Mouse (Mus musculus) lung, postnatal 0 days (tissue): ENCODE data around the gene Gpx8. TPM values are rescaled to one million over a fixed set of nuclear protein-coding genes. Genes with fewer than 3 reads are reported as not detected.

Experiments
- ATAC-seq: fragments of 200-750 bp; cut with Nextera tagmentation; 2 replicates; pipeline ENCODE4 v1.8.0; 2017; ENCODE audit warnings: moderate library complexity
- DNase-seq: peaks from one replicate; pipeline ENCODE4 v3.0.0-alpha.2; 2016; ENCODE audit warnings: low spot score
- H3K27ac ChIP-seq: fragments of 300-500 bp; sonication (generic); 2 replicates; pipeline ENCODE4 v1.5.1; 2014; ENCODE audit warnings: antibody characterized with exemption, mild to moderate bottlenecking, low read length, mixed read lengths
- H3K27me3 ChIP-seq: fragments of 300-500 bp; sonication (generic); replicated peaks from 2 replicates; pipeline ENCODE4 v1.6.1; 2014; ENCODE audit warnings: low read length, mixed read lengths; ENCODE audit not compliant: insufficient read depth
- H3K36me3 ChIP-seq: fragments of 300-500 bp; sonication (generic); 2 replicates; pipeline ENCODE4 v1.6.1; 2014; ENCODE audit warnings: low read length, mixed read lengths; ENCODE audit not compliant: insufficient read depth
- H3K4me1 ChIP-seq: fragments of 300-500 bp; sonication (generic); 2 replicates; pipeline ENCODE4 v1.6.1; 2014; ENCODE audit warnings: antibody characterized with exemption, low read depth, low read length, mixed read lengths; ENCODE audit not compliant: insufficient read depth
- H3K4me2 ChIP-seq: fragments of 300-500 bp; sonication (generic); replicated peaks from 2 replicates; pipeline ENCODE4 v1.6.1; 2014; ENCODE audit warnings: low read depth, mild to moderate bottlenecking, low read length, moderate library complexity, mixed read lengths
- H3K4me3 ChIP-seq: fragments of 300-500 bp; sonication (generic); 2 replicates; pipeline ENCODE4 v1.5.1; 2014; ENCODE audit warnings: low read depth, low read length
- H3K9ac ChIP-seq: fragments of 300-500 bp; sonication (generic); replicated peaks from 2 replicates; pipeline ENCODE4 v1.6.1; 2014; ENCODE audit warnings: low read depth, mild to moderate bottlenecking
- H3K9me3 ChIP-seq: fragments of 300-500 bp; sonication (generic); 2 replicates; pipeline ENCODE4 v1.6.1; 2016; ENCODE audit warnings: low read length, mixed read lengths
- CTCF ChIP-seq: IDR thresholded peaks from 2 replicates; pipeline ENCODE4 v1.5.1; 2016; ENCODE audit warnings: antibody characterized with exemption, mild to moderate bottlenecking
- EP300 ChIP-seq: IDR thresholded peaks from 2 replicates; pipeline ENCODE4 v1.6.1; 2016; ENCODE audit warnings: antibody characterized with exemption, mild to moderate bottlenecking, control low read depth
- WGBS: fragments of 180-500 bp; shearing (Covaris S2); extraction: QIAGEN DNeasy Blood & Tissue Kit; methylation state at CpG from one replicate; pipeline ENCODE4 v1.1.7; 2014; 5-methylcytosine and 5-hydroxymethylcytosine counted together
- polyA plus RNA-seq: library from polyadenylated mRNA; unstranded; fragments of >200 nt; fragmentation: Nextera tagmentation; extraction: Ambion mirVana; gene quantifications from 2 replicates; pipeline ENCODE4 v1.2.1, GENCODE M21; 2015

Gpx8 gene
- 132 and 135 TPM in 2 replicates for polyA plus RNA-seq

DNA sequence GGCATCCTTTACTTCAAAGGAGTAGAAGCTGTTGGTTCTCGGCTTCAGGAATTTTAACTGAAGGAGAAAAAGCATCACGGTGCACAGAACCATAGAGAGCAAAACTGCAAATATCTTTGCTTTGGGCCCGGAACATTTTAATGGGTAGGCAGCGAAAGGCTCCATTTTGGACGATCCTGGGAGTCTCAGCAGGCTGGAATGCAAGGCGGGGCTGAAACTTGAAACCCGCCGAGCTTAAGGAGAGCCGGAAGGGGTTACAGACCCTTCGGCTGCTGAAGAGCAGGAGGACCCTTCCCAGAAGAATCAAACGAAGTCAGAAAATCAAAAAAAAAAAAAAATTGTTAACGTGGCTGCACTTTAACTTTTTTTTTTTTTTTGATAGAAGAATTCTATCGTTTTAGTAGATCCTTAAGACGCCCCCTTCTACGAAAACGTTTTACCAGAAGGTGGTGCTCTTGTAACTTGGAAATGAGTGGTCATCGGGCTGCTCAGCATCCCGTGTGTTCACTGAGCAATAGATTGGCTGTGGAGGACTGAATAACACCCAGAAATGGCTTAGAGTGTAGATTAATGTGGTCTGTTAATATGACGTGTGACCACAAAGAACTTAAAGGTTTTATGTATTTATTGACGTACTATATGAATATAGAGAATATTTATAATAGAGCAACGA lies at the start of gene Gpx8:
TSS of gene Gpx8 (minus strand) at position 200 of the 673 bp plus-strand sequence.
- TF ChIP-seq EP300: peak; percentile 50
- peak; percentile 73 for TF ChIP-seq CTCF
- WGBS: 5% methylated on average over 21 of the region's 21 CpGs
- Histone ChIP-seq H3K27me3 (no peaks in the 10 kb centered on the region), H3K27ac (peak within 1 kb of the TSS; percentile 81), H3K4me2 (peak within 1 kb of the TSS; percentile 64), H3K4me3 (peak within 1 kb of the TSS; percentile 64), H3K36me3 (no peaks in the 10 kb centered on the region), H3K9me3 (no peaks in the 10 kb centered on the region), H3K4me1 (0 out of 2 replicates have a peak, but pooled peaks cover 6% of the 10 kb centered on the region), H3K9ac (peak within 1 kb of the TSS; percentile 43)
- ATAC-seq (peak; percentile 93), DNase-seq (peak; percentile 88)

DNA sequence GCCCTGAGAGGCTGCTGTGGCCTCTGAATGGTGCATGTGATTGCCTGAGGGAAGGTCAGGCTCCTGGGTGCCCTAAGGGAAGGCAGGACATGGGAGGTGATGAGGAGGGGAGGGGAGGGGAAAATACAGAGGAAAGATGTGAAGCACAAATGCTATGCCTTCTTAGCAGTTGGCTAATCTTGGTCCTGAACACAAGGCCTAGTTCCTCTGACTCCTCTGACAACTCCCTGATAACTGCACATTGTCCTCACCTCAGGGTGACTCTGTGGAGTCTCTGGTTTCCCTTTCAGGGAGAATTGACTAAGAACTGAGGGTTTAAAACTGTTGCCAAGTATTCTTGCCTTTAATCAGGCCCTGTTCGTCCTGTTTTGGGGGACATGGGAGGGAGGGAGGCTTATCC lies 48.4 kb upstream of the Gpx8 start:
- H3K36me3 ChIP-seq: no peaks in the 10 kb centered on the region
- ATAC-seq (no peak), DNase-seq (no peak)
- H3K4me2 ChIP-seq: no peak overlapping the region
- 69% methylated on average over 1 of the region's 1 CpGs for WGBS
- no peak overlapping the region for H3K27ac ChIP-seq
- TF ChIP-seq CTCF (no peak), EP300 (no peak)
- no peak overlapping the region for H3K4me3 ChIP-seq
- H3K9ac ChIP-seq: no peak overlapping the region
- H3K27me3 ChIP-seq: no peaks in the 10 kb centered on the region
- H3K4me1 ChIP-seq: no peaks in the 10 kb centered on the region
- no peaks in the 10 kb centered on the region for H3K9me3 ChIP-seq

- Histone ChIP-seq H3K27me3 (no peaks in the 10 kb centered on the region), H3K9ac (no peak overlapping the region), H3K36me3 (no peaks in the 10 kb centered on the region), H3K9me3 (no peaks in the 10 kb centered on the region), H3K4me1 (no peaks in the 10 kb centered on the region), H3K27ac (no peak overlapping the region), H3K4me3 (no peak overlapping the region), H3K4me2 (no peak overlapping the region)
- ATAC-seq (no peak), DNase-seq (no peak)
- WGBS: 57% methylated on average over 8 of the region's 8 CpGs
- no peak for TF ChIP-seq CTCF
- TF ChIP-seq EP300: no peak
These were observed 44.3 kb upstream of the Gpx8 start for GRCm38 (mm10) chr13:113090489-113090888.

DNA sequence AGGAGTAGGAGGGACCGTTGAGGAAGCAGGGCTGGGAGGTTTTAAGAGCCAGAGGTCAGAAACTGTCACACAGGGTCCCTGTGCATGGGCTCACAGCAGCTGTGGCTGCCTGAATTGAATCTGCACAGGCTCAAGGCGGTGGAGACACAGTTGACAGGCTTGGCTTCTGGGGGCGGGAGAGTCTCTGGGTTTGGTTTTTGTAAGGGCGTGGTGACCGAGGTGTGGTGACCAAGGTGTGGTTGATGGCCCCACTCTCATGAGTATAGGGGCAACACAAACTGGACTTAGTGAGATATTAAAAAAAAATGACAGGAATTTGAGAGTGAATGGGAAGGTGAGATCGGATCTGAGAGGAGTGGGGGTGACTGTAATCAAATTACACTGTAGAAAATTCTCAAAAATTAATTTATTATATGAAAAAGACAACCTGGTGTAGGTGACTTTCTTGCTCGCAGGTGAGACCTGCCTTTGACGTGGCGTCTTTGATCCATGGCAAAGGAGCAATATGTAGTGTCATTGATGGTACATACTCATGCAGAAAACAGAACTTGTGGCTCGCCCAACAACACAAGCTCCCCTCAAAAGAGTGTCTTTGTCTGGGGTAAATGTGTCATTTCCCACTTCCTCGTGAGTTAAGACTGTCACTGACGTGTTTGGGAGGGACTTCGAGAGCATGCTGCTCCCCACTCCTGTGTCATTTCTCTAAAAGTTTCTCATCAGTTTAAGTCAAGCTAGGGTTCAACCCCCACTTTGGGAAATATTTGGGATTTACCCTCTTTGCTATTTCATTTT lies 41.2 kb upstream of the Gpx8 start:
- no peak for TF ChIP-seq EP300
- no peak for TF ChIP-seq CTCF
- DNase-seq (no peak), ATAC-seq (no peak)
- no peaks in the 10 kb centered on the region for H3K27me3 ChIP-seq
- no peaks in the 10 kb centered on the region for H3K9me3 ChIP-seq
- H3K4me3 ChIP-seq: no peak overlapping the region
- no peaks in the 10 kb centered on the region for H3K4me1 ChIP-seq
- no peaks in the 10 kb centered on the region for H3K36me3 ChIP-seq
- no peak overlapping the region for H3K9ac ChIP-seq
- no peak overlapping the region for H3K4me2 ChIP-seq
- WGBS: 72% methylated on average over 13 of the region's 13 CpGs
- H3K27ac ChIP-seq: no peak overlapping the region

GRCm38 (mm10) chr13:113084732-113085131 lies 38.5 kb upstream of the Gpx8 start:
- Histone ChIP-seq H3K27me3 (no peaks in the 10 kb centered on the region), H3K9me3 (no peaks in the 10 kb centered on the region), H3K4me1 (no peaks in the 10 kb centered on the region), H3K4me2 (no peak overlapping the region), H3K27ac (no peak overlapping the region), H3K36me3 (no peaks in the 10 kb centered on the region), H3K9ac (no peak overlapping the region), H3K4me3 (no peak overlapping the region)
- ATAC-seq (no peak), DNase-seq (no peak)
- no peak for TF ChIP-seq EP300
- TF ChIP-seq CTCF: no peak
- WGBS: 45% methylated on average over 5 of the region's 5 CpGs

GRCm38 (mm10) chr13:113082101-113082500 lies 35.9 kb upstream of the Gpx8 start:
- H3K4me2 ChIP-seq: no peak overlapping the region

More at GRCm38 (mm10) chr13:113082101-113082500, 35.9 kb upstream of the Gpx8 start:
- 73% methylated on average over 1 of the region's 1 CpGs for WGBS
- no peak for DNase-seq
- Histone ChIP-seq H3K27me3 (no peaks in the 10 kb centered on the region), H3K36me3 (no peaks in the 10 kb centered on the region), H3K4me1 (no peaks in the 10 kb centered on the region), H3K9ac (no peak overlapping the region), H3K27ac (no peak overlapping the region), H3K9me3 (no peaks in the 10 kb centered on the region), H3K4me3 (no peak overlapping the region)
- no peak for ATAC-seq
- TF ChIP-seq CTCF (no peak), EP300 (no peak)
